ENCODE assay signal across 30 mouse cellular contexts in the genomic region with DNA sequence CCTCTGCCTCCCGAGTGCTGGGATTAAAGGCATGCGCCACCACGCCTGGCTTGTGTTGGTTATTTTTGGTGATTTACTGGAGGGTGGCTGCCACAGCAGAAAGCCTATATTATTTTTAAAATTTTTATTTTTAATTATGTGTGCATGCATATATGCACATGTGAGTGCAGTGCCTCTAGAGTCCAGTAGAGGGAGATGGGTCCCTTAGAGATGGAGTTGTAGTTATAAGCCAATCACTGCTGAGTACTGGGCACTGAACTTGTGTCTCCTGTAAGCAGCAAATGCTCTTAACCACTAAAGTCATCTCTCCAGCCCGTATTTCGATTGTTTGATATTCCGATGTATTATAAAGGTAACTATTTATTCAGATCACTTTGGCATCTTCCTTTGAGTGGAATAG. TPM values are rescaled to one million over a fixed set of nuclear protein-coding genes. Genes with fewer than 3 reads are reported as not detected.
A peak's percentile ranks its signal among the peaks of the same experiment; 100 is the strongest.
DNase-seq lines count a peak whose midpoint lies in the region; ATAC-seq and TF ChIP-seq lines count a peak whose summit lies in the region.
"Had no signal": no experiment of that assay in that cellular context is flagged by ENCODE, and none has a peak within 500 bp of the region (broad histone marks: within the 10 kb centered on the region; RNA-seq: fewer than 3 reads in every experiment).

No protein-coding gene starts in this region.

- no peak for ATAC-seq in forebrain, postnatal 0 days
- no peak for ATAC-seq in forebrain, embryonic 11.5 days (replicated peaks; ENCODE audit: low FRiP score)
- ATAC-seq in liver, embryonic 14.5 days (ENCODE audit: insufficient read depth), result no peak
- no peak for ATAC-seq in liver, embryonic 12.5 days
- ATAC-seq in neural tube, embryonic 15.5 days (ENCODE audit: low FRiP score), result no peak
- ATAC-seq: forebrain, embryonic 13.5 days had no signal

- no peak overlapping the region for H3K4me2 ChIP-seq in forebrain, postnatal 0 days (ENCODE audit: low read depth)
- no peak overlapping the region for H3K4me2 ChIP-seq in forebrain, embryonic 11.5 days (ENCODE audit: low read depth, low read length, severe bottlenecking)
- H3K4me2 ChIP-seq in liver, embryonic 14.5 days (ENCODE audit: low read depth), result no peak overlapping the region
- H3K4me2 ChIP-seq in liver, embryonic 12.5 days, result no peak overlapping the region
- H3K4me2 ChIP-seq in neural tube, embryonic 15.5 days, result no peak overlapping the region
- H3K4me2 ChIP-seq: forebrain, embryonic 13.5 days; heart, embryonic 11.5 days; hindbrain, embryonic 12.5 days; midbrain, embryonic 12.5 days; neural tube, embryonic 12.5 days had no signal

- DNase-seq in forebrain, postnatal 0 days, result no peak
- DNase-seq in forebrain, embryonic 11.5 days (ENCODE audit: low spot score), result no peak
- DNase-seq in liver, embryonic 14.5 days (ENCODE audit: low read depth in 3 of 3, low spot score in 3 of 3), result no peak
- peak; percentile 21 for DNase-seq in induced T-regulatory cell, adult 2 months (ENCODE audit: low read depth)
- no peak for DNase-seq in urinary bladder, adult 2 months (ENCODE audit: low spot score)
- DNase-seq: adrenal gland, adult 2 months; cerebellum, adult 8-10 months; gastrocnemius, postnatal 36 days; heart, postnatal 10 days; kidney, postnatal 36 days; lung, adult 2 months; thymus, postnatal 36 days had no signal

- H3K4me1 ChIP-seq in forebrain, postnatal 0 days (ENCODE audit: insufficient read depth), result no peaks in the 10 kb centered on the region
- no peaks in the 10 kb centered on the region for H3K4me1 ChIP-seq in forebrain, embryonic 11.5 days (replicated peaks; ENCODE audit: control insufficient read depth, insufficient read depth, low read length)
- no peaks in the 10 kb centered on the region for H3K4me1 ChIP-seq in liver, embryonic 14.5 days (replicated peaks; ENCODE audit: control insufficient read depth in 2 of 2, insufficient read depth in 2 of 2, low read length in 1 of 2)
- no peaks in the 10 kb centered on the region for H3K4me1 ChIP-seq in liver, embryonic 12.5 days
- H3K4me1 ChIP-seq in E14TG2a.4 (replicated peaks; ENCODE audit: low read depth, low read length), result no peaks in the 10 kb centered on the region
- no peaks in the 10 kb centered on the region for H3K4me1 ChIP-seq in neural tube, embryonic 15.5 days
- H3K4me1 ChIP-seq: forebrain, embryonic 13.5 days; hindbrain, embryonic 12.5 days; midbrain, embryonic 12.5 days; neural tube, embryonic 12.5 days had no signal

- 0 out of 2 replicates have a peak, but pooled peaks have one; percentile 2 for TF ChIP-seq CTCF in forebrain, postnatal 0 days (IDR thresholded peaks at IDR 0.05; ENCODE audit: low read depth)
- peak; percentile 51; the same call in 1 of the 2 replicates for TF ChIP-seq CTCF in liver, embryonic 14.5 days (IDR thresholded peaks at IDR 0.05; ENCODE audit: low read depth)
- TF ChIP-seq CTCF in E14TG2a.4 (conservative IDR thresholded peaks at IDR 0.05; ENCODE audit: low read length), result peak; percentile 60

- no peak overlapping the region for H3K9ac ChIP-seq in forebrain, postnatal 0 days
- H3K9ac ChIP-seq in forebrain, embryonic 11.5 days (ENCODE audit: low read length), result no peak overlapping the region
- no peak overlapping the region for H3K9ac ChIP-seq in liver, embryonic 14.5 days (replicated peaks)
- no peak overlapping the region for H3K9ac ChIP-seq in liver, embryonic 12.5 days
- no peak overlapping the region for H3K9ac ChIP-seq in neural tube, embryonic 15.5 days (replicated peaks)
- H3K9ac ChIP-seq: forebrain, embryonic 13.5 days; hindbrain, embryonic 12.5 days; midbrain, embryonic 12.5 days; neural tube, embryonic 12.5 days had no signal

- no peaks in the 10 kb centered on the region for H3K9me3 ChIP-seq in forebrain, postnatal 0 days (ENCODE audit: low read length)
- H3K9me3 ChIP-seq in forebrain, embryonic 11.5 days (ENCODE audit: control insufficient read depth, low read length), result no peaks in the 10 kb centered on the region; the same call in 1 of the 2 replicates
- H3K9me3 ChIP-seq in liver, embryonic 14.5 days (ENCODE audit: control insufficient read depth, low read length), result peaks cover 2% of the 10 kb centered on the region; the same call in 1 of the 2 replicates
- H3K9me3 ChIP-seq in liver, embryonic 12.5 days (replicated peaks), result 0 out of 2 replicates have a peak, but pooled peaks cover 7% of the 10 kb centered on the region
- H3K9me3 ChIP-seq in E14TG2a.4 (ENCODE audit: low read length), result no peaks in the 10 kb centered on the region
- no peaks in the 10 kb centered on the region; the same call in 1 of the 2 replicates for H3K9me3 ChIP-seq in neural tube, embryonic 15.5 days (replicated peaks)
- H3K9me3 ChIP-seq: G1E; midbrain, embryonic 12.5 days had no signal

- TF ChIP-seq EP300 in liver, embryonic 14.5 days (IDR thresholded peaks at IDR 0.05; ENCODE audit: low read depth), result no peak

- H3K36me3 ChIP-seq in forebrain, postnatal 0 days (ENCODE audit: insufficient read depth), result peaks cover 36% of the 10 kb centered on the region
- peaks cover 6% of the 10 kb centered on the region for H3K36me3 ChIP-seq in forebrain, embryonic 11.5 days (ENCODE audit: control insufficient read depth, insufficient read depth, low read length)
- peaks cover 3% of the 10 kb centered on the region; the same call in 1 of the 2 replicates for H3K36me3 ChIP-seq in liver, embryonic 14.5 days (replicated peaks; ENCODE audit: control insufficient read depth, insufficient read depth, low read depth)
- H3K36me3 ChIP-seq in liver, embryonic 12.5 days, result peaks cover 36% of the 10 kb centered on the region
- H3K36me3 ChIP-seq in E14TG2a.4 (ENCODE audit: insufficient read depth, low read length), result peaks cover 23% of the 10 kb centered on the region
- peaks cover 47% of the 10 kb centered on the region for H3K36me3 ChIP-seq in neural tube, embryonic 15.5 days

- H3K27me3 ChIP-seq in forebrain, postnatal 0 days (ENCODE audit: insufficient read depth, low read length), result no peaks in the 10 kb centered on the region
- no peaks in the 10 kb centered on the region for H3K27me3 ChIP-seq in forebrain, embryonic 11.5 days (ENCODE audit: control insufficient read depth, insufficient read depth, low read length)
- no peaks in the 10 kb centered on the region for H3K27me3 ChIP-seq in liver, embryonic 14.5 days (ENCODE audit: control insufficient read depth, insufficient read depth, low read length)
- H3K27me3 ChIP-seq in liver, embryonic 12.5 days (replicated peaks), result no peaks in the 10 kb centered on the region
- no peaks in the 10 kb centered on the region for H3K27me3 ChIP-seq in E14TG2a.4 (ENCODE audit: insufficient read depth, low read length)
- no peaks in the 10 kb centered on the region for H3K27me3 ChIP-seq in neural tube, embryonic 15.5 days (replicated peaks)
- H3K27me3 ChIP-seq: forebrain, embryonic 13.5 days; hindbrain, embryonic 12.5 days; midbrain, embryonic 12.5 days; neural tube, embryonic 12.5 days had no signal

- WGBS in forebrain, postnatal 0 days, result 99% methylated on average over 6 of the region's 6 CpGs
- 96% methylated on average over 6 of the region's 6 CpGs for WGBS in forebrain, embryonic 11.5 days
- WGBS in liver, embryonic 14.5 days (ENCODE audit: insufficient replicate concordance), result 85% methylated on average over 6 of the region's 6 CpGs
- WGBS in liver, embryonic 12.5 days (ENCODE audit: insufficient replicate concordance), result 91% methylated on average over 6 of the region's 6 CpGs
- 96% methylated on average over 6 of the region's 6 CpGs for WGBS in neural tube, embryonic 15.5 days

- H3K4me3 ChIP-seq in forebrain, postnatal 0 days (ENCODE audit: low read depth, low read length), result no peak overlapping the region
- no peak overlapping the region for H3K4me3 ChIP-seq in forebrain, embryonic 11.5 days (ENCODE audit: low read depth, low read length)
- no peak overlapping the region for H3K4me3 ChIP-seq in liver, embryonic 14.5 days (ENCODE audit: insufficient read depth in 1 of 2, low read depth in 2 of 2, low read length in 2 of 2)
- H3K4me3 ChIP-seq in liver, embryonic 12.5 days, result no peak overlapping the region
- no peak overlapping the region for H3K4me3 ChIP-seq in E14TG2a.4 (replicated peaks; ENCODE audit: low read length)
- no peak overlapping the region for H3K4me3 ChIP-seq in neural tube, embryonic 15.5 days (replicated peaks)
- H3K4me3 ChIP-seq: forebrain, embryonic 13.5 days; hindbrain, embryonic 12.5 days; midbrain, embryonic 12.5 days; neural tube, embryonic 12.5 days had no signal

- no peak overlapping the region for H3K27ac ChIP-seq in forebrain, postnatal 0 days (ENCODE audit: low read depth, low read length)
- H3K27ac ChIP-seq in forebrain, embryonic 11.5 days (ENCODE audit: low read depth, low read length), result no peak overlapping the region
- H3K27ac ChIP-seq in liver, embryonic 14.5 days, result no peak overlapping the region
- H3K27ac ChIP-seq in liver, embryonic 12.5 days, result no peak overlapping the region
- no peak overlapping the region for H3K27ac ChIP-seq in neural tube, embryonic 15.5 days (replicated peaks)
- H3K27ac ChIP-seq: forebrain, embryonic 13.5 days; hindbrain, embryonic 12.5 days; macrophage; midbrain, embryonic 12.5 days; neural tube, embryonic 12.5 days had no signal

RNA-seq across cellular contexts. Expression of a gene that starts 15.5 kb away (rescaled TPM):
- not detected in 2 replicates for total RNA-seq in forebrain, postnatal 0 days (2014; rRNA removed)
- not detected in 2 replicates for polyA plus RNA-seq in forebrain, postnatal 0 days (2015; fragmentation: Nextera tagmentation; extraction: Ambion mirVana)
- 0.33 TPM in 1 of 2 replicates, not detected in the other for polyA plus RNA-seq in forebrain, embryonic 11.5 days (2014; fragmentation: Nextera tagmentation; extraction: Ambion mirVana)
- 0.17 TPM in 2 replicates for polyA plus RNA-seq in liver, embryonic 14.5 days (2012; rRNA removed)
- not detected in 2 replicates for polyA plus RNA-seq in liver, embryonic 14.5 days (2014; fragmentation: Nextera tagmentation; extraction: Ambion mirVana)
- polyA plus RNA-seq in liver, embryonic 12.5 days (2016; fragmentation: Nextera tagmentation; extraction: Ambion mirVana), result not detected in 2 replicates
- 0.81 and 1.3 TPM in 2 replicates for polyA plus RNA-seq in urinary bladder, adult 2 months (2012; rRNA removed)
- not detected in 2 replicates for polyA plus RNA-seq in neural tube, embryonic 15.5 days (2015; fragmentation: Nextera tagmentation; extraction: Ambion mirVana)
- polyA plus RNA-seq: embryonic facial prominence, embryonic 11.5 days; forebrain, embryonic 13.5 days; G1E; heart, embryonic 11.5 days; hindbrain, embryonic 12.5 days; intestine, embryonic 14.5 days; kidney, embryonic 14.5 days; midbrain, embryonic 12.5 days; neural tube, embryonic 12.5 days had no signal

RNA-seq across cellular contexts. Expression of a gene that starts 20.8 kb away (rescaled TPM):
- 13.7 and 16.5 TPM in 2 replicates for total RNA-seq in forebrain, postnatal 0 days (2014; rRNA removed)
- 16.6 and 22.1 TPM in 2 replicates for polyA plus RNA-seq in forebrain, postnatal 0 days (2015; fragmentation: Nextera tagmentation; extraction: Ambion mirVana)
- 22.7 and 25.0 TPM in 2 replicates for polyA plus RNA-seq in forebrain, embryonic 11.5 days (2014; fragmentation: Nextera tagmentation; extraction: Ambion mirVana)
- 8.3 and 13.2 TPM in 2 replicates for polyA plus RNA-seq in liver, embryonic 14.5 days (2012; rRNA removed)
- polyA plus RNA-seq in liver, embryonic 14.5 days (2014; fragmentation: Nextera tagmentation; extraction: Ambion mirVana), result 18.9 and 19.4 TPM in 2 replicates
- polyA plus RNA-seq in liver, embryonic 12.5 days (2016; fragmentation: Nextera tagmentation; extraction: Ambion mirVana), result 24.8 and 25.3 TPM in 2 replicates
- polyA plus RNA-seq in urinary bladder, adult 2 months (2012; rRNA removed), result 45.6 and 50.1 TPM in 2 replicates
- 29.2 and 38.0 TPM in 2 replicates for polyA plus RNA-seq in neural tube, embryonic 15.5 days (2015; fragmentation: Nextera tagmentation; extraction: Ambion mirVana)

RNA-seq across cellular contexts. Expression of a gene that starts 30.1 kb away (rescaled TPM):
- total RNA-seq in forebrain, postnatal 0 days (2014; rRNA removed), result not detected in 2 replicates
- polyA plus RNA-seq in forebrain, postnatal 0 days (2015; fragmentation: Nextera tagmentation; extraction: Ambion mirVana), result not detected in 2 replicates
- not detected in 2 replicates for polyA plus RNA-seq in forebrain, embryonic 11.5 days (2014; fragmentation: Nextera tagmentation; extraction: Ambion mirVana)
- polyA plus RNA-seq in liver, embryonic 14.5 days (2012; rRNA removed), result not detected in 2 replicates
- not detected in 2 replicates for polyA plus RNA-seq in liver, embryonic 14.5 days (2014; fragmentation: Nextera tagmentation; extraction: Ambion mirVana)
- polyA plus RNA-seq in liver, embryonic 12.5 days (2016; fragmentation: Nextera tagmentation; extraction: Ambion mirVana), result not detected in 2 replicates
- not detected in 2 replicates for polyA plus RNA-seq in urinary bladder, adult 2 months (2012; rRNA removed)
- polyA plus RNA-seq in neural tube, embryonic 15.5 days (2015; fragmentation: Nextera tagmentation; extraction: Ambion mirVana), result not detected in 2 replicates
- total RNA-seq: adrenal gland, adult 2 months; G1E; gastrocnemius, postnatal 36 days; heart, postnatal 10 days; layer of hippocampus, postnatal 25 days; left cerebral cortex, postnatal 25 days had no signal
- polyA plus RNA-seq: adrenal gland, adult 2 months; cortical plate, adult 2 months; embryonic facial prominence, embryonic 11.5 days; forebrain, embryonic 13.5 days; G1E; heart, embryonic 11.5 days; hindbrain, embryonic 12.5 days; intestine, embryonic 14.5 days; kidney, embryonic 14.5 days; limb, embryonic 14.5 days; lung, adult 2 months; macrophage; midbrain, embryonic 12.5 days; neural tube, embryonic 12.5 days; small intestine, adult 2 months had no signal

RNA-seq across cellular contexts. Expression of a gene that starts 30.4 kb away (rescaled TPM):
- total RNA-seq in forebrain, postnatal 0 days (2014; rRNA removed), result 44.6 and 48.8 TPM in 2 replicates
- polyA plus RNA-seq in forebrain, postnatal 0 days (2015; fragmentation: Nextera tagmentation; extraction: Ambion mirVana), result 9.7 and 13.1 TPM in 2 replicates
- 41.5 and 43.5 TPM in 2 replicates for polyA plus RNA-seq in forebrain, embryonic 11.5 days (2014; fragmentation: Nextera tagmentation; extraction: Ambion mirVana)
- 36.6 and 42.5 TPM in 2 replicates for polyA plus RNA-seq in liver, embryonic 14.5 days (2012; rRNA removed)
- 25.8 and 28.5 TPM in 2 replicates for polyA plus RNA-seq in liver, embryonic 14.5 days (2014; fragmentation: Nextera tagmentation; extraction: Ambion mirVana)
- 30.7 and 32.5 TPM in 2 replicates for polyA plus RNA-seq in liver, embryonic 12.5 days (2016; fragmentation: Nextera tagmentation; extraction: Ambion mirVana)
- 66.2 and 67.9 TPM in 2 replicates for polyA plus RNA-seq in urinary bladder, adult 2 months (2012; rRNA removed)
- 17.8 and 18.1 TPM in 2 replicates for polyA plus RNA-seq in neural tube, embryonic 15.5 days (2015; fragmentation: Nextera tagmentation; extraction: Ambion mirVana)

RNA-seq across cellular contexts. Expression of a gene that starts 40.2 kb away (rescaled TPM):
- not detected in 2 replicates for total RNA-seq in forebrain, postnatal 0 days (2014; rRNA removed)
- polyA plus RNA-seq in forebrain, postnatal 0 days (2015; fragmentation: Nextera tagmentation; extraction: Ambion mirVana), result not detected in 2 replicates
- not detected in 2 replicates for polyA plus RNA-seq in forebrain, embryonic 11.5 days (2014; fragmentation: Nextera tagmentation; extraction: Ambion mirVana)
- polyA plus RNA-seq in liver, embryonic 14.5 days (2012; rRNA removed), result not detected in 2 replicates
- polyA plus RNA-seq in liver, embryonic 14.5 days (2014; fragmentation: Nextera tagmentation; extraction: Ambion mirVana), result not detected in 2 replicates
- not detected in 2 replicates for polyA plus RNA-seq in liver, embryonic 12.5 days (2016; fragmentation: Nextera tagmentation; extraction: Ambion mirVana)
- not detected in 2 replicates for polyA plus RNA-seq in urinary bladder, adult 2 months (2012; rRNA removed)
- not detected in 2 replicates for polyA plus RNA-seq in neural tube, embryonic 15.5 days (2015; fragmentation: Nextera tagmentation; extraction: Ambion mirVana)
- total RNA-seq: adrenal gland, adult 2 months; G1E; gastrocnemius, postnatal 36 days; heart, postnatal 10 days; layer of hippocampus, postnatal 25 days; left cerebral cortex, postnatal 25 days had no signal
- polyA plus RNA-seq: adrenal gland, adult 2 months; cortical plate, adult 2 months; embryonic facial prominence, embryonic 11.5 days; forebrain, embryonic 13.5 days; G1E; heart, embryonic 11.5 days; hindbrain, embryonic 12.5 days; intestine, embryonic 14.5 days; kidney, embryonic 14.5 days; limb, embryonic 14.5 days; lung, adult 2 months; macrophage; midbrain, embryonic 12.5 days; neural tube, embryonic 12.5 days; small intestine, adult 2 months had no signal

Comparison
In these comparisons a context has a peak if more than half of its experiments do, and no peak if none do; other contexts are left out.
1. CTCF ChIP-seq: peak in every context shown above with its lines; median percentile 60 in E14TG2a.4; 51 in liver, embryonic 14.5 days; 2 in forebrain, postnatal 0 days.